Mouse (Mus musculus) testis, adult 2 months (tissue): ENCODE data around the gene Krt80.

Experiments used
- CTCF ChIP-seq: fragments of 200-500 bp; IDR thresholded peaks from 2 replicates; pipeline ENCODE4 v1.5.1; 2012; ENCODE audit warnings: low read depth, mild to moderate bottlenecking, inconsistent platforms, low read length, moderate library complexity; ENCODE audit not compliant: control insufficient read depth, insufficient read depth, insufficient replicate concordance
- POLR2A ChIP-seq: fragments of 200-500 bp; IDR thresholded peaks from 2 replicates; pipeline ENCODE4 v1.6.1; 2012; ENCODE audit warnings: low read depth, mild to moderate bottlenecking, inconsistent platforms, low read length, moderate library complexity; ENCODE audit not compliant: control insufficient read depth

GRCm38 (mm10) chr15:101303830-101304229, 66.1 kb downstream of the Krt80 start:
- no peak for TF ChIP-seq POLR2A
- no peak for TF ChIP-seq CTCF
